Mouse (Mus musculus) cerebellum, adult 2 months (tissue): Measurements from ENCODE around the gene Pomt1. TPM values are rescaled to one million over a fixed set of nuclear protein-coding genes. Genes with fewer than 3 reads are reported as not detected.

Source experiments
- DNase-seq, 2 experiments: peaks; one replicate each; pipeline ENCODE4 v3.0.0; 2021
- H3K27ac ChIP-seq: fragments of 200-500 bp; 2 replicates; pipeline ENCODE4 v1.5.1; 2012; ENCODE audit warnings: low read length, control low read depth, inconsistent platforms; ENCODE audit not compliant: insufficient read depth
- H3K27me3 ChIP-seq: fragments of 200-500 bp; 2 replicates; pipeline ENCODE4 v1.6.1; 2012; ENCODE audit warnings: inconsistent platforms, mild to moderate bottlenecking, low read length, moderate library complexity; ENCODE audit not compliant: control insufficient read depth, insufficient read depth
- H3K4me1 ChIP-seq: fragments of 200-500 bp; 2 replicates; pipeline ENCODE4 v1.6.1; 2011; ENCODE audit warnings: low read length; ENCODE audit not compliant: control insufficient read depth, insufficient read depth
- H3K4me3 ChIP-seq: fragments of 200-500 bp; replicated peaks from 2 replicates; pipeline ENCODE3; 2011; ENCODE audit warnings: mild to moderate bottlenecking, low read depth, low read length, control low read depth; ENCODE audit not compliant: insufficient read depth
- CTCF ChIP-seq: fragments of 200-500 bp; IDR thresholded peaks from 2 replicates; pipeline ENCODE4 v1.5.1; 2011; ENCODE audit warnings: low read depth, mild to moderate bottlenecking, control low read depth, low read length, moderate library complexity, borderline replicate concordance; ENCODE audit not compliant: insufficient read depth
- POLR2A ChIP-seq: fragments of 200-500 bp; IDR thresholded peaks from 2 replicates; pipeline ENCODE4 v1.6.1; 2011; ENCODE audit warnings: low read length, control low read depth, borderline replicate concordance; ENCODE audit not compliant: insufficient read depth
- WGBS: fragments of 180-500 bp; shearing (Covaris S2); methylation state at CpG from one replicate; pipeline ENCODE4 v1.1.7; 2018; 5-methylcytosine and 5-hydroxymethylcytosine counted together
- polyA plus RNA-seq: library from polyadenylated mRNA; depleted of rRNA; stranded (reverse); fragments of >200 nt; gene quantifications from 2 replicates; pipeline ENCODE4 v1.2.3, GENCODE M21; 2012

The Pomt1 gene
- polyA plus RNA-seq, 1 experiment = 23.1 TPM

DNA sequence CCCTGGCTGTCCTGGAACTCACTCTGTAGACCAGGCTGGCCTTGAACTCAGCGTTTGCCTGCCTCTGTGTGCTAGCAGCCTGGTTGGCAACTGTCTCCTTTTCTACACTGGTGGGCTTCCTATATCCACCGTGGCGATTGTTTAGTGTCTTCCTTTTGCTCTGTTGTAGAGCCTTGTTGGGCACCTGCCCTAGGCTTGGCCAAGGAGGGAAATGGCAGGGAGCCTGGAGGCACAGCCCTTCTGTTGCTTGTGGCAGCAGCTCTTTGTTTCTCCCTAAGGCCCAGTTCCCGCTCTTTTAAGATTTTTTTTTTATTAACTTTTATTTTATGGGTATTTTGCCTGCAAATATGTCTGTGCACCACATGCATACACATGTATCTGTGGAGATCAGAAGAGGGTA lies 36.4 kb upstream of the Pomt1 start:
- no peak overlapping the region for H3K4me3 ChIP-seq
- TF ChIP-seq POLR2A = no peak
- no peak for TF ChIP-seq CTCF
- H3K4me1 ChIP-seq = peaks cover 52% of the 10 kb centered on the region
- H3K27me3 ChIP-seq = no peaks in the 10 kb centered on the region
- WGBS = 14% methylated on average over 4 of the region's 4 CpGs
- DNase-seq = peak; percentile 71 to 82
- 0 out of 2 replicates have a peak overlapping the region, but pooled peaks have one; percentile 12 for H3K27ac ChIP-seq

DNA sequence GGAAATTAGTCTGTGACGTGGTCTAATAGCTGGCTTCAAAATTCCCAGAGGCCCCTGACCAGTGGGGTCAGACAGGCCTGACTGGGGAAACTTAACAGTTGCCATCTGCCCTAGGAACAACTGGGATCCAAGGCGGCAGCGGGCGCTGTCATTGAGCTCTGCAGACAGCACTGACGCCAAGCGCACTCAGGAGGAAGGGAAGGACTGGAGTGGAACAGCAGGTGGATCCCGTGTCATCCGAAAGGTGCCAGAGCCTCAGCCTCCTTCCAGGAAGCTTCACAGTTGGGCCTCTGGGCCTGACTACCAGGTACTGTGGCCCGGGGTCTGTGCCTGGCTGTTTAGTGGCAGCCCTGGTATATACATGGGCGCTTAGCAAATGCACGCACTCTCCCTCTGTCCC lies 35.7 kb upstream of the Pomt1 start:
- WGBS = 19% methylated on average over 11 of the region's 11 CpGs
- Histone ChIP-seq H3K27me3 (no peaks in the 10 kb centered on the region), H3K4me3 (no peak overlapping the region), H3K27ac (peak overlapping the region; percentile 71), H3K4me1 (peaks cover 52% of the 10 kb centered on the region)
- DNase-seq = peak; percentile 70 to 76
- TF ChIP-seq CTCF = no peak
- TF ChIP-seq POLR2A = no peak

DNA sequence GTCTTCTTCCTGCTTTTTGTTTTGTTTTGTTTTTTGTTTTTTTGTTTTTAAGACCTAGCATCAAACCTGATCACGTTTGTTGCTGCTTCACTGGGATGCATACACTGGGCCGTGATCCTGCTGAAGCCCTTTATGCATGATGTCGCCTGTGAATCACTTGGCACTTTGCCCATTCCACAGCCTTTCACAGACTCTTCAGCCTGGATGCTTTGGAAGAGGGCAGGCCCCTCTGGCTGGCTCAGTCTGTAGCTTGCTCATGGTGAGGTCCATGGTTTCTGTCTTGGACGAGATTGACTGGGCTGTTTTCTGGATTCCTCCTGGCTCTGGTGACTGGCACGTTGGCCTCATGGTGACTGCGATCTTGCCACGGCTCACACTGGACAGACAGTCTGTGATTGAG lies 34.9 kb upstream of the Pomt1 start:
- WGBS = 4% methylated on average over 7 of the region's 7 CpGs

DNA sequence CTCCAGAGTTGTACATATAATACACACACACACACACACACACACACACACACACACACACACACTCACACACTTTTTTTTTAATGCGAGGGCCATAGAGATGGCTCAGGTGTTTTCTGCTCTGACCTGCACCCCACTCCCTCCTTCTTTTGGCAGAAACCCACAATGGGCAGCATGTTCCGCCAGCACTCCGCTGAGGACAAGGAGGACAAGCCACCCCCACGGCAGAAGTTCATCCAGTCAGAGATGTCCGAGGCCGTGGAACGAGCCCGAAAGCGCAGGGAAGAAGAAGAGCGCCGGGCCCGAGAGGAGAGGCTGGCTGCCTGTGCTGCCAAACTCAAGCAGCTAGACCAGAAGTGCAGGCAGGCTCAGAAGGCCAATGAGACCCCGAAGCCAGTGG lies 32.5 kb upstream of the Pomt1 start:
- DNase-seq = peak in 1 of 2 experiments; percentile 68
- 10% methylated on average over 13 of the region's 13 CpGs for WGBS
- Histone ChIP-seq H3K27me3 (no peaks in the 10 kb centered on the region), H3K4me3 (no peak overlapping the region), H3K27ac (peak overlapping the region; percentile 37), H3K4me1 (peaks cover 50% of the 10 kb centered on the region)
- TF ChIP-seq CTCF = no peak
- TF ChIP-seq POLR2A = no peak

More for the DNA sequence above, 34.9 kb upstream of the Pomt1 start:
- H3K4me3 ChIP-seq = no peak overlapping the region
- DNase-seq = peak; percentile 70 to 84
- peak overlapping the region; percentile 71 for H3K27ac ChIP-seq
- peaks cover 52% of the 10 kb centered on the region for H3K4me1 ChIP-seq
- TF ChIP-seq CTCF (no peak), POLR2A (no peak)
- H3K27me3 ChIP-seq = no peaks in the 10 kb centered on the region

DNA sequence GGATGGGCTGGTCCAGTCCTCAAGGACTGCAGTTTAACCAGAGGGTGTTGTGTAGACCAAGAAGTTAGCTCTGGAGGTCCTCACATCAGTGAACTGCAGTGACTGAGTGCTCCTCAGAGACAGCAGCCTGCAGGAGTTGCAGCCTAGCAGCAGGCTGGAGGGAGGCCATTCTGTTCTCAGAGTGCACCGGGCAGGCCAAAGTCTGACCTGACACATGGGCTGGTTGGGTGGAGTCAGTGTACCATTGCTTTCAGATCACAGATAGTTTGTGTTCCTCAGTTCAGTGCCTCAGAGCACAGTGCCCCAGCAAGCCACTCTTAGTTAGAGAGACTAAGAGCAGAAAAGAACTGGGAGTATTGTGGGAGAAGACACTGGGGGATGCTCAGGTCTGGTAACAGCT lies 28.7 kb upstream of the Pomt1 start:
- H3K27me3 ChIP-seq = no peaks in the 10 kb centered on the region
- no peak for DNase-seq
- 68% methylated on average over 1 of the region's 1 CpGs for WGBS
- H3K4me1 ChIP-seq = peaks cover 33% of the 10 kb centered on the region
- TF ChIP-seq POLR2A = no peak
- TF ChIP-seq CTCF = no peak
- no peak overlapping the region for H3K27ac ChIP-seq
- no peak overlapping the region for H3K4me3 ChIP-seq

DNA sequence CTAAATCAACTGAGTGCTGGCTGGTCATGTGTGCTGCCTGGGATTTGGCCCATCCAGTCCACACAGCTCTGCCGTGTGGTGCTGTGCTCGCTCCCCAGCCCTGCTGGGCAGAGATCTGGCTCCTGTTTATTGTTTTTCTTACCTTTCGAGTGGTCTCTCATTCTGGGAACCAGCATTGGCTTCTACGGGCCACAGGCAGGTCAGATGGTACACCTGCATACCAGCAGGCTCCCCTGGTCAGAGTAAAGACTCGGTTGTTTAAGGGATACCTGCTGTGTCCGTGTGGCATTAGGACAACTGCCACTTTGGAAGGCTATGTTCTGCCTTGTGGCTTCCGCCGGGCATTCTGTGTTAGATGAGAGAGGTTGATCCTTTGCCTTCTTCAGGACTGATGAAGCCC lies 24.7 kb upstream of the Pomt1 start:
- TF ChIP-seq POLR2A = no peak
- TF ChIP-seq CTCF = no peak
- Histone ChIP-seq H3K4me3 (no peak overlapping the region), H3K27ac (peak overlapping the region; percentile 77), H3K27me3 (no peaks in the 10 kb centered on the region), H3K4me1 (peaks cover 31% of the 10 kb centered on the region)
- DNase-seq = peak; percentile 74 to 75
- WGBS = 12% methylated on average over 8 of the region's 8 CpGs

DNA sequence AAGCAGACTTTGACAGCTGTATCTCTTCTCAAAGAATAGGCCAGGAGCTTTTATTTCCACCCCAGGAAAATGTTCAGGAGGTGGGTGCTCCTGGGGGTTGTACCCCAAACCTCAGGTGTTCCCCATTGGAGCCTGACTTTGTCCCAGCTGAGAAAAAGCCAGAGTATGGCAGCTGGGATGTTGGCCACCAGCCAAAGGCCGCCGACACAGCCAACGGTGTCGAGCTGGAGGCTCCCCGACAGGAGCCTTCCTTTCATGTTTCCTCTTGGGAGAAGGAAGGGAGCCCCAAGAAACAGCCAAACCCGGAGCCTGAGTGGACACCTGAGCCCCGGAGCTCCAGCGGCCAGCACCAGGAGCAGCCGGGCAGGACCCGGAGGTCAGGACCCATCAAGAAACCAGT lies 23.4 kb upstream of the Pomt1 start:
- Histone ChIP-seq H3K27ac (peak overlapping the region; percentile 5), H3K4me1 (peaks cover 40% of the 10 kb centered on the region), H3K27me3 (no peaks in the 10 kb centered on the region), H3K4me3 (no peak overlapping the region)
- WGBS = 20% methylated on average over 10 of the region's 10 CpGs
- peak in 1 of 2 experiments; percentile 49 for DNase-seq
- TF ChIP-seq CTCF (no peak), POLR2A (no peak)

DNA sequence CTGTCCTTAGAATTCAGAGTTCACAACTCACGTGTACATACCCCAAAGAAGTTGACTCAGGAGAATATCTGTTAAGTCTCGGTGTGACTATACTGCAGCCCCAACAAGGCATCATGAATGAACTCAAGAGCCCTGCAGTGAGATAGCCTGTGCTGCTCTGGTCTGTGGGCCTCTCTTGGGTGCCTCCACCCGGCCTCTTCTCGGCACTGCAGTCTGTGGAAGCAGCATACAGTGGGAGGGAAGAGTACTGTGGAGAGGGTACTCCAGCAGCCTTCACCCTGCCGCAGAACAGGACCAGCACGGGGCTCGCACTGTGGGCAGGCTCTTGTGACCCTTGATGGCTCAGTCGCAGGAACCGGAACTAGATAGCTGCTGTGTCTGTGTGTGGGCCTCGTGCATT lies 20.8 kb upstream of the Pomt1 start:
- peaks cover 60% of the 10 kb centered on the region for H3K4me1 ChIP-seq
- H3K27ac ChIP-seq = no peak overlapping the region

More for the DNA sequence above, 20.8 kb upstream of the Pomt1 start:
- no peak for DNase-seq
- TF ChIP-seq CTCF (no peak), POLR2A (no peak)
- 88% methylated on average over 10 of the region's 10 CpGs for WGBS
- Histone ChIP-seq H3K4me3 (no peak overlapping the region), H3K27me3 (no peaks in the 10 kb centered on the region)
